Mouse (Mus musculus) lung, postnatal 0 days (tissue): ENCODE data around the gene Tmem117. TPM values are rescaled to one million over a fixed set of nuclear protein-coding genes. Genes with fewer than 3 reads are reported as not detected.

Experiments used
- ATAC-seq: fragments of 200-750 bp; cut with Nextera tagmentation; 2 replicates; pipeline ENCODE4 v1.8.0; 2017; ENCODE audit warnings: moderate library complexity
- DNase-seq: peaks from one replicate; pipeline ENCODE4 v3.0.0-alpha.2; 2016; ENCODE audit warnings: low spot score
- H3K27ac ChIP-seq: fragments of 300-500 bp; sonication (generic); 2 replicates; pipeline ENCODE4 v1.5.1; 2014; ENCODE audit warnings: antibody characterized with exemption, mild to moderate bottlenecking, low read length, mixed read lengths
- H3K27me3 ChIP-seq: fragments of 300-500 bp; sonication (generic); replicated peaks from 2 replicates; pipeline ENCODE4 v1.6.1; 2014; ENCODE audit warnings: low read length, mixed read lengths; ENCODE audit not compliant: insufficient read depth
- H3K36me3 ChIP-seq: fragments of 300-500 bp; sonication (generic); 2 replicates; pipeline ENCODE4 v1.6.1; 2014; ENCODE audit warnings: low read length, mixed read lengths; ENCODE audit not compliant: insufficient read depth
- H3K4me1 ChIP-seq: fragments of 300-500 bp; sonication (generic); 2 replicates; pipeline ENCODE4 v1.6.1; 2014; ENCODE audit warnings: antibody characterized with exemption, low read depth, low read length, mixed read lengths; ENCODE audit not compliant: insufficient read depth
- H3K4me2 ChIP-seq: fragments of 300-500 bp; sonication (generic); replicated peaks from 2 replicates; pipeline ENCODE4 v1.6.1; 2014; ENCODE audit warnings: low read depth, mild to moderate bottlenecking, low read length, moderate library complexity, mixed read lengths
- H3K4me3 ChIP-seq: fragments of 300-500 bp; sonication (generic); 2 replicates; pipeline ENCODE4 v1.5.1; 2014; ENCODE audit warnings: low read depth, low read length
- H3K9ac ChIP-seq: fragments of 300-500 bp; sonication (generic); replicated peaks from 2 replicates; pipeline ENCODE4 v1.6.1; 2014; ENCODE audit warnings: low read depth, mild to moderate bottlenecking
- H3K9me3 ChIP-seq: fragments of 300-500 bp; sonication (generic); 2 replicates; pipeline ENCODE4 v1.6.1; 2016; ENCODE audit warnings: low read length, mixed read lengths
- CTCF ChIP-seq: IDR thresholded peaks from 2 replicates; pipeline ENCODE4 v1.5.1; 2016; ENCODE audit warnings: antibody characterized with exemption, mild to moderate bottlenecking
- EP300 ChIP-seq: IDR thresholded peaks from 2 replicates; pipeline ENCODE4 v1.6.1; 2016; ENCODE audit warnings: antibody characterized with exemption, mild to moderate bottlenecking, control low read depth
- WGBS: fragments of 180-500 bp; shearing (Covaris S2); extraction: QIAGEN DNeasy Blood & Tissue Kit; methylation state at CpG from one replicate; pipeline ENCODE4 v1.1.7; 2014; 5-methylcytosine and 5-hydroxymethylcytosine counted together
- polyA plus RNA-seq: library from polyadenylated mRNA; unstranded; fragments of >200 nt; fragmentation: Nextera tagmentation; extraction: Ambion mirVana; gene quantifications from 2 replicates; pipeline ENCODE4 v1.2.1, GENCODE M21; 2015

Tmem117 gene
- 3.3 and 4.5 TPM in 2 replicates for polyA plus RNA-seq

- peak; percentile 91 for ATAC-seq
These were observed at the start of gene Tmem117 for GRCm38 (mm10) chr15:94628830-94629601. Gene Tmem117 (plus strand): TSS chr15:94629232.

GRCm38 (mm10) chr15:94582000-94582593 lies 46.9 kb upstream of the Tmem117 start:
- Histone ChIP-seq H3K36me3 (peaks cover 39% of the 10 kb centered on the region), H3K4me1 (no peaks in the 10 kb centered on the region), H3K9me3 (no peaks in the 10 kb centered on the region), H3K9ac (no peak overlapping the region), H3K27me3 (no peaks in the 10 kb centered on the region), H3K4me2 (no peak overlapping the region), H3K27ac (no peak overlapping the region), H3K4me3 (no peak overlapping the region)
- no peak for ATAC-seq
- no peak for DNase-seq
- WGBS: 67% methylated on average over 7 of the region's 7 CpGs
- TF ChIP-seq EP300 (no peak), CTCF (no peak)

More at GRCm38 (mm10) chr15:94628830-94629601, at the start of gene Tmem117:
- TF ChIP-seq EP300 (no peak), CTCF (peak; percentile 23; the same call in 1 of the 2 replicates)
- peak within 1 kb of the TSS; percentile 52 for H3K4me3 ChIP-seq
- WGBS: 2% methylated on average over 49 of the region's 96 CpGs
- no peaks in the 10 kb centered on the region for H3K4me1 ChIP-seq
- peak; percentile 62 for DNase-seq
- H3K27me3 ChIP-seq: no peaks in the 10 kb centered on the region
- H3K9ac ChIP-seq: 0 out of 2 replicates have a peak within 1 kb of the TSS, but pooled peaks have one; percentile 13
- peak within 1 kb of the TSS; percentile 97 for H3K4me2 ChIP-seq
- no peaks in the 10 kb centered on the region for H3K36me3 ChIP-seq
- H3K27ac ChIP-seq: no peak within 1 kb of the TSS
- H3K9me3 ChIP-seq: no peaks in the 10 kb centered on the region

GRCm38 (mm10) chr15:94583153-94583552 lies 45.9 kb upstream of the Tmem117 start:
- Histone ChIP-seq H3K4me1 (no peaks in the 10 kb centered on the region), H3K36me3 (peaks cover 39% of the 10 kb centered on the region), H3K27ac (no peak overlapping the region), H3K27me3 (no peaks in the 10 kb centered on the region), H3K4me3 (no peak overlapping the region), H3K9ac (no peak overlapping the region), H3K4me2 (no peak overlapping the region), H3K9me3 (no peaks in the 10 kb centered on the region)
- TF ChIP-seq CTCF: no peak
- TF ChIP-seq EP300: no peak
- DNase-seq: no peak
- ATAC-seq: no peak
- WGBS: 89% methylated on average over 10 of the region's 10 CpGs

- H3K4me1 ChIP-seq: no peaks in the 10 kb centered on the region
- no peak overlapping the region for H3K4me2 ChIP-seq
- no peaks in the 10 kb centered on the region for H3K27me3 ChIP-seq
- H3K9ac ChIP-seq: no peak overlapping the region
- ATAC-seq (no peak), DNase-seq (peak; percentile 9)
- H3K9me3 ChIP-seq: no peaks in the 10 kb centered on the region
- H3K27ac ChIP-seq: no peak overlapping the region
- peak; percentile 36 for TF ChIP-seq CTCF
- TF ChIP-seq EP300: no peak
- 88% methylated on average over 4 of the region's 4 CpGs for WGBS
- H3K36me3 ChIP-seq: peaks cover 39% of the 10 kb centered on the region
- H3K4me3 ChIP-seq: no peak overlapping the region
These were observed 44.3 kb upstream of the Tmem117 start for GRCm38 (mm10) chr15:94584738-94585137.

GRCm38 (mm10) chr15:94587826-94588715 lies 41.0 kb upstream of the Tmem117 start:
- H3K9ac ChIP-seq: no peak overlapping the region
- WGBS: 83% methylated on average over 9 of the region's 9 CpGs
- DNase-seq: no peak
- no peak overlapping the region for H3K27ac ChIP-seq
- no peak for TF ChIP-seq CTCF
- TF ChIP-seq EP300: no peak
- peaks cover 12% of the 10 kb centered on the region for H3K36me3 ChIP-seq
- no peaks in the 10 kb centered on the region for H3K27me3 ChIP-seq
- H3K4me1 ChIP-seq: no peaks in the 10 kb centered on the region
- H3K4me2 ChIP-seq: peak overlapping the region; percentile 77
- H3K4me3 ChIP-seq: no peak overlapping the region
- no peaks in the 10 kb centered on the region for H3K9me3 ChIP-seq
- no peak for ATAC-seq
